In the genomic region with DNA sequence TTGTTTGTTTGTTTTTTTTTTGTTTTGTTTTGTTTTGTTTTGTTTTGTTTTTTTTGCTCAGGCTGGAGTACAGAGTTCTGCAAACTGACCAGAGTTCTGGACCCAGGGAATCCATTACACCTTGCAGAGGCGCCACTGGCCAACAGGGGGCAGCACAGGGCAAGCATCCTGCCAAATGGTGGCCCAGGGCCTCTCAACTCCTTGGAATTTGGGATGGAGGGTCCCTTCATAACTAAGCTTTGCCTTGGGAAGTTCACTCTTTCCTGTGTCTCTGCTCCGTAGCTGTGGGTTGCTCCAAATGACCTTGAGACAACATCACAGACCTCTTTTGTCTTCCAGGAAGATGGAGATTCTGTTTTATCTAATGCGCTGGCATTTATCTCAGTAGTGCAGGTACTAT, we compare ENCODE assay signal across 9 mouse cellular contexts. TPM values are rescaled to one million over a fixed set of nuclear protein-coding genes. Genes with fewer than 3 reads are reported as not detected.
DNase-seq lines count a peak whose midpoint lies in the region; ATAC-seq and TF ChIP-seq lines count a peak whose summit lies in the region.
"Had no signal": no experiment of that assay in that cellular context is flagged by ENCODE, and none has a peak within 500 bp of the region (broad histone marks: within the 10 kb centered on the region; RNA-seq: fewer than 3 reads in every experiment).

No protein-coding gene starts in this region.

- no peak for ATAC-seq in kidney, embryonic 16.5 days (ENCODE audit: low FRiP score, low TSS enrichment)

- no peak overlapping the region for H3K9ac ChIP-seq in kidney, embryonic 16.5 days (replicated peaks; ENCODE audit: low read length)

- WGBS in kidney, embryonic 16.5 days: 41% methylated on average over 3 of the region's 3 CpGs
- WGBS in limb, embryonic 10.5 days: 32% methylated on average over 3 of the region's 3 CpGs
- WGBS in spleen, adult 2 months: 52% methylated on average over 3 of the region's 3 CpGs

- no peak for TF ChIP-seq POLR2A in spleen, adult 2 months (IDR thresholded peaks at IDR 0.05; ENCODE audit: low read depth, low read length)

- TF ChIP-seq CTCF in spleen, adult 2 months (IDR thresholded peaks at IDR 0.05; ENCODE audit: extremely low read depth, insufficient read depth, insufficient read length, insufficient replicate concordance): peak; percentile 70; the same call in 1 of the 2 replicates

- H3K4me1 ChIP-seq in kidney, embryonic 16.5 days (ENCODE audit: insufficient read depth, low read length): peaks cover 21% of the 10 kb centered on the region
- peaks cover 22% of the 10 kb centered on the region for H3K4me1 ChIP-seq in limb, embryonic 10.5 days
- H3K4me1 ChIP-seq in spleen, adult 2 months (ENCODE audit: control insufficient read depth, insufficient read depth, insufficient read length): no peaks in the 10 kb centered on the region; the same call in 1 of the 2 replicates

- no peaks in the 10 kb centered on the region for H3K9me3 ChIP-seq in kidney, embryonic 16.5 days (ENCODE audit: low read length)
- H3K9me3 ChIP-seq in limb, embryonic 10.5 days (replicated peaks): no peaks in the 10 kb centered on the region

- H3K4me3 ChIP-seq in kidney, embryonic 16.5 days (ENCODE audit: low read length): no peak overlapping the region
- H3K4me3 ChIP-seq in limb, embryonic 10.5 days: no peak overlapping the region
- H3K4me3 ChIP-seq in spleen, adult 2 months (ENCODE audit: extremely low read depth, insufficient read depth, insufficient read length): no peak overlapping the region
- H3K4me3 ChIP-seq: erythroblast, embryonic 14.5 days had no signal

- DNase-seq in kidney, adult 8-10 months: peak; percentile 23 to 55
- DNase-seq in CD4-positive, CD25-positive, alpha-beta regulatory T cell, adult 2 months (ENCODE audit: low read depth, low spot score): peak; percentile 69
- peak; percentile 71 for DNase-seq in R1 (ENCODE audit: low read depth, low spot score)
- DNase-seq in embryo, embryonic 10.5 days (ENCODE audit: low spot score): peak; percentile 79
- peak; percentile 79 for DNase-seq in limb, embryonic 10.5 days (ENCODE audit: low spot score)
- peak in 1 of 2 experiments; percentile 16 for DNase-seq in spleen, adult 2 months (ENCODE audit: low read depth in 1 of 2, low spot score in 2 of 2)
- DNase-seq in frontal cortex, postnatal 14 days (ENCODE audit: low spot score in 2 of 2): no peak

- no peaks in the 10 kb centered on the region for H3K36me3 ChIP-seq in kidney, embryonic 16.5 days (ENCODE audit: insufficient read depth, low read length)
- no peaks in the 10 kb centered on the region for H3K36me3 ChIP-seq in limb, embryonic 10.5 days
- no peaks in the 10 kb centered on the region for H3K36me3 ChIP-seq in spleen, adult 2 months (ENCODE audit: control insufficient read depth, insufficient read depth, low read length)

- H3K4me2 ChIP-seq in kidney, embryonic 16.5 days (replicated peaks; ENCODE audit: low read depth, low read length): no peak overlapping the region

- 0 out of 2 replicates have a peak, but pooled peaks cover 3% of the 10 kb centered on the region for H3K27me3 ChIP-seq in kidney, embryonic 16.5 days (ENCODE audit: insufficient read depth, low read length)
- peaks cover 50% of the 10 kb centered on the region for H3K27me3 ChIP-seq in limb, embryonic 10.5 days (ENCODE audit: low read depth, poor library complexity, severe bottlenecking)
- H3K27me3 ChIP-seq in spleen, adult 2 months (ENCODE audit: control insufficient read depth, insufficient read depth, low read length): peaks cover 5% of the 10 kb centered on the region; the same call in 1 of the 2 replicates

- no peak overlapping the region for H3K27ac ChIP-seq in kidney, embryonic 16.5 days (ENCODE audit: low read length)
- H3K27ac ChIP-seq in limb, embryonic 10.5 days: no peak overlapping the region
- no peak overlapping the region for H3K27ac ChIP-seq in spleen, adult 2 months (ENCODE audit: insufficient read depth, low read length)

RNA-seq across cellular contexts. Expression of a gene that starts 8.6 kb away (rescaled TPM):
- 1.0 and 2.1 TPM in 2 replicates for polyA plus RNA-seq in kidney, embryonic 16.5 days (2015; fragmentation: Nextera tagmentation; extraction: Ambion mirVana)
- 0.26 and 0.95 TPM in 2 replicates for polyA plus RNA-seq in limb, embryonic 10.5 days (2016; fragmentation: Nextera tagmentation; extraction: Ambion mirVana)
- 0.90 and 1.4 TPM in 2 replicates for polyA plus RNA-seq in spleen, adult 2 months (2012; rRNA removed)
- polyA plus RNA-seq: erythroblast, embryonic 14.5 days had no signal

RNA-seq across cellular contexts. Expression of a gene that starts 38.2 kb away (rescaled TPM):
- 81.1 and 88.1 TPM in 2 replicates for polyA plus RNA-seq in kidney, embryonic 16.5 days (2015; fragmentation: Nextera tagmentation; extraction: Ambion mirVana)
- 115 and 132 TPM in 2 replicates for polyA plus RNA-seq in limb, embryonic 10.5 days (2016; fragmentation: Nextera tagmentation; extraction: Ambion mirVana)
- 6.4 and 7.8 TPM in 2 replicates for polyA plus RNA-seq in spleen, adult 2 months (2012; rRNA removed)

Comparison
In these comparisons a context has a peak if more than half of its experiments do, and no peak if none do; other contexts are left out.
1. DNase-seq: peak in kidney, adult 8-10 months (2 of 2), CD4-positive, CD25-positive, alpha-beta regulatory T cell, adult 2 months (single experiment), R1 (single experiment), embryo, embryonic 10.5 days (single experiment) and limb, embryonic 10.5 days (single experiment); none in frontal cortex, postnatal 14 days (0 of 2).